Mouse (Mus musculus): ENCODE measurements around the gene Casq2. TPM values are rescaled to one million over a fixed set of nuclear protein-coding genes. Genes with fewer than 3 reads are reported as not detected.

Gene Casq2
- polyA plus RNA-seq, 1 experiment from 2014 or later: 1.7 TPM

- H3K4me2 ChIP-seq: no peak overlapping the region
- ATAC-seq (ENCODE audit: insufficient read depth, low FRiP score, low read depth): no peak
- no peaks in the 10 kb centered on the region for H3K27me3 ChIP-seq (replicated peaks)
- no peaks in the 10 kb centered on the region for H3K4me1 ChIP-seq
- no peaks in the 10 kb centered on the region for H3K9me3 ChIP-seq
- no peak overlapping the region for H3K4me3 ChIP-seq (replicated peaks)
- no peak overlapping the region for H3K9ac ChIP-seq
- no peaks in the 10 kb centered on the region for H3K36me3 ChIP-seq
- no peak overlapping the region for H3K27ac ChIP-seq
Observed at GRCm38 (mm10) chr3:102120947-102121346, 34.7 kb downstream of the Casq2 start.

GRCm38 (mm10) chr3:102122046-102122445 is 35.8 kb downstream of the Casq2 start:
- no peak overlapping the region for H3K4me2 ChIP-seq
- ATAC-seq (ENCODE audit: insufficient read depth, low FRiP score, low read depth): no peak

GRCm38 (mm10) chr3:102123654-102124053 is 37.4 kb downstream of the Casq2 start:
- no peaks in the 10 kb centered on the region for H3K36me3 ChIP-seq
- no peak overlapping the region for H3K27ac ChIP-seq
- no peak overlapping the region for H3K4me3 ChIP-seq (replicated peaks)
- no peaks in the 10 kb centered on the region for H3K9me3 ChIP-seq
- 85% methylated on average over 6 of the region's 6 CpGs for WGBS
- H3K4me2 ChIP-seq: no peak overlapping the region
- H3K27me3 ChIP-seq (replicated peaks): no peaks in the 10 kb centered on the region
- no peaks in the 10 kb centered on the region for H3K4me1 ChIP-seq
- no peak overlapping the region for H3K9ac ChIP-seq
- no peak for ATAC-seq (ENCODE audit: insufficient read depth, low FRiP score, low read depth)

More at GRCm38 (mm10) chr3:102122046-102122445, 35.8 kb downstream of the Casq2 start:
- Histone ChIP-seq H3K4me3 (replicated peaks) (no peak overlapping the region), H3K27me3 (replicated peaks) (no peaks in the 10 kb centered on the region), H3K9me3 (no peaks in the 10 kb centered on the region), H3K27ac (no peak overlapping the region), H3K36me3 (no peaks in the 10 kb centered on the region), H3K4me1 (no peaks in the 10 kb centered on the region), H3K9ac (no peak overlapping the region)
- 72% methylated on average over 7 of the region's 7 CpGs for WGBS

GRCm38 (mm10) chr3:102125546-102125945 is 39.3 kb downstream of the Casq2 start:
- no peaks in the 10 kb centered on the region for H3K36me3 ChIP-seq
- no peak for ATAC-seq (ENCODE audit: insufficient read depth, low FRiP score, low read depth)
- 72% methylated on average over 1 of the region's 1 CpGs for WGBS
- H3K4me2 ChIP-seq: no peak overlapping the region
- no peak overlapping the region for H3K27ac ChIP-seq
- no peaks in the 10 kb centered on the region for H3K27me3 ChIP-seq (replicated peaks)
- no peaks in the 10 kb centered on the region for H3K4me1 ChIP-seq
- H3K4me3 ChIP-seq (replicated peaks): no peak overlapping the region
- H3K9ac ChIP-seq: no peak overlapping the region
- H3K9me3 ChIP-seq: no peaks in the 10 kb centered on the region

GRCm38 (mm10) chr3:102127114-102127513 is 40.9 kb downstream of the Casq2 start:
- H3K4me3 ChIP-seq (replicated peaks): no peak overlapping the region
- WGBS: 52% methylated on average over 2 of the region's 2 CpGs
- ATAC-seq (ENCODE audit: insufficient read depth, low FRiP score, low read depth): peak; percentile 27; the same call in 1 of the 2 replicates
- no peaks in the 10 kb centered on the region for H3K4me1 ChIP-seq
- H3K9ac ChIP-seq: no peak overlapping the region
- no peak overlapping the region for H3K4me2 ChIP-seq
- no peaks in the 10 kb centered on the region for H3K27me3 ChIP-seq (replicated peaks)
- no peaks in the 10 kb centered on the region for H3K9me3 ChIP-seq
- H3K27ac ChIP-seq: no peak overlapping the region
- H3K36me3 ChIP-seq: no peaks in the 10 kb centered on the region

- Histone ChIP-seq H3K4me2 (no peak overlapping the region), H3K4me3 (replicated peaks) (no peak overlapping the region), H3K4me1 (no peaks in the 10 kb centered on the region), H3K36me3 (no peaks in the 10 kb centered on the region), H3K9ac (no peak overlapping the region), H3K27ac (no peak overlapping the region), H3K9me3 (no peaks in the 10 kb centered on the region), H3K27me3 (replicated peaks) (no peaks in the 10 kb centered on the region)
- WGBS: 84% methylated on average over 2 of the region's 2 CpGs
- no peak for ATAC-seq (ENCODE audit: insufficient read depth, low FRiP score, low read depth)
Observed at GRCm38 (mm10) chr3:102128242-102128641, 42.0 kb downstream of the Casq2 start.

- no peak for ATAC-seq (ENCODE audit: insufficient read depth, low FRiP score, low read depth)
- Histone ChIP-seq H3K4me3 (replicated peaks) (no peak overlapping the region), H3K4me1 (peaks cover 3% of the 10 kb centered on the region; the same call in 1 of the 2 replicates), H3K27me3 (replicated peaks) (no peaks in the 10 kb centered on the region), H3K9ac (no peak overlapping the region), H3K36me3 (no peaks in the 10 kb centered on the region), H3K27ac (no peak overlapping the region), H3K9me3 (no peaks in the 10 kb centered on the region), H3K4me2 (no peak overlapping the region)
- 72% methylated on average over 6 of the region's 6 CpGs for WGBS
Observed at GRCm38 (mm10) chr3:102130478-102130877, 44.3 kb downstream of the Casq2 start.

GRCm38 (mm10) chr3:102131627-102132324 is 45.6 kb downstream of the Casq2 start:
- Histone ChIP-seq H3K4me2 (no peak overlapping the region), H3K27ac (no peak overlapping the region), H3K36me3 (no peaks in the 10 kb centered on the region), H3K27me3 (replicated peaks) (no peaks in the 10 kb centered on the region), H3K4me3 (replicated peaks) (no peak overlapping the region), H3K9ac (no peak overlapping the region), H3K4me1 (peaks cover 14% of the 10 kb centered on the region), H3K9me3 (no peaks in the 10 kb centered on the region)
- ATAC-seq (ENCODE audit: insufficient read depth, low FRiP score, low read depth): no peak
- WGBS: 90% methylated on average over 9 of the region's 9 CpGs

GRCm38 (mm10) chr3:102135389-102136113 is 49.3 kb downstream of the Casq2 start:
- Histone ChIP-seq H3K36me3 (no peaks in the 10 kb centered on the region), H3K27me3 (replicated peaks) (no peaks in the 10 kb centered on the region), H3K9ac (no peak overlapping the region), H3K4me1 (peaks cover 19% of the 10 kb centered on the region), H3K4me3 (replicated peaks) (no peak overlapping the region), H3K9me3 (no peaks in the 10 kb centered on the region), H3K27ac (peak overlapping the region; percentile 82), H3K4me2 (peak overlapping the region; percentile 14; the same call in 1 of the 2 replicates)
- peak; percentile 85 for ATAC-seq (ENCODE audit: insufficient read depth, low FRiP score, low read depth)
- 24% methylated on average over 10 of the region's 10 CpGs for WGBS

- WGBS: 76% methylated on average over 10 of the region's 10 CpGs
- Histone ChIP-seq H3K4me1 (peaks cover 19% of the 10 kb centered on the region), H3K9me3 (no peaks in the 10 kb centered on the region), H3K36me3 (no peaks in the 10 kb centered on the region), H3K4me2 (no peak overlapping the region), H3K9ac (no peak overlapping the region), H3K27me3 (replicated peaks) (no peaks in the 10 kb centered on the region), H3K27ac (peak overlapping the region; percentile 82), H3K4me3 (replicated peaks) (no peak overlapping the region)
- no peak for ATAC-seq (ENCODE audit: insufficient read depth, low FRiP score, low read depth)
Observed at GRCm38 (mm10) chr3:102137158-102137557, 50.9 kb downstream of the Casq2 start.

GRCm38 (mm10) chr3:102138899-102139298 is 52.7 kb downstream of the Casq2 start:
- WGBS: 81% methylated on average over 6 of the region's 6 CpGs

GRCm38 (mm10) chr3:102140606-102141005 is 54.4 kb downstream of the Casq2 start:
- Histone ChIP-seq H3K36me3 (no peaks in the 10 kb centered on the region), H3K27me3 (replicated peaks) (no peaks in the 10 kb centered on the region), H3K4me2 (no peak overlapping the region), H3K4me3 (replicated peaks) (no peak overlapping the region), H3K9me3 (no peaks in the 10 kb centered on the region), H3K27ac (peak overlapping the region; percentile 54; the same call in 1 of the 2 replicates), H3K9ac (no peak overlapping the region), H3K4me1 (peaks cover 15% of the 10 kb centered on the region)
- 77% methylated on average over 6 of the region's 6 CpGs for WGBS
- ATAC-seq (ENCODE audit: insufficient read depth, low FRiP score, low read depth): 0 out of 2 replicates have a peak, but pooled peaks have one; percentile 25

More at GRCm38 (mm10) chr3:102138899-102139298, 52.7 kb downstream of the Casq2 start:
- H3K9me3 ChIP-seq: no peaks in the 10 kb centered on the region
- no peaks in the 10 kb centered on the region for H3K36me3 ChIP-seq
- peaks cover 19% of the 10 kb centered on the region for H3K4me1 ChIP-seq
- ATAC-seq (ENCODE audit: insufficient read depth, low FRiP score, low read depth): no peak
- no peak overlapping the region for H3K9ac ChIP-seq
- H3K4me3 ChIP-seq (replicated peaks): no peak overlapping the region
- H3K27ac ChIP-seq: no peak overlapping the region
- no peaks in the 10 kb centered on the region for H3K27me3 ChIP-seq (replicated peaks)
- no peak overlapping the region for H3K4me2 ChIP-seq

All from stomach, embryonic 15.5 days (tissue).